Mouse (Mus musculus) adipocyte (in vitro differentiated cells): Measurements from ENCODE around the gene Krt33a.

Source experiments
- DNase-seq: peaks from one replicate; pipeline ENCODE4 v3.0.0-alpha.2; 2016; ENCODE audit warnings: low spot score

Krt33a gene

GRCm38 (mm10) chr11:100016112-100016511 is at the start of gene Krt33a:
Krt33a (minus strand) TSS chr11:100016212.
- DNase-seq = no peak

DNA sequence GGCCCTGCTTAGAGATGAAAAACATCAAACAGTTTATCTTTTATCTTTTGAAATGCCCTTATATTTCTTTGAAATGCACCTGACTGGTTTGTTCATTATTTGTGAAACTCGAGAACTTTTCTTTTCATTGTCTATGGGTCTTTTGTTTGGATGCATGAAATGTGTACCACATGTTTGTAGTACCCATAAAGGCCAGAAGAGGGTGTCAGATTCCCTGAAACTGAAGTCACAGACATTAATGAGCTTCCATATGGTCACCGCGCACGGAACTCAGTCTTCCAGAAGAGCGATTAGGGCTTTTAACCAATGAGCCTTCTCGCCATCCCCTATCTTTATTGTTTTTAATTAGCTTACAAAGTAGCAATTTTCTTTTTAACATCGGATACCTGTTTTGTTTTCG is 42.9 kb upstream of the Krt33a start:
- no peak for DNase-seq

DNA sequence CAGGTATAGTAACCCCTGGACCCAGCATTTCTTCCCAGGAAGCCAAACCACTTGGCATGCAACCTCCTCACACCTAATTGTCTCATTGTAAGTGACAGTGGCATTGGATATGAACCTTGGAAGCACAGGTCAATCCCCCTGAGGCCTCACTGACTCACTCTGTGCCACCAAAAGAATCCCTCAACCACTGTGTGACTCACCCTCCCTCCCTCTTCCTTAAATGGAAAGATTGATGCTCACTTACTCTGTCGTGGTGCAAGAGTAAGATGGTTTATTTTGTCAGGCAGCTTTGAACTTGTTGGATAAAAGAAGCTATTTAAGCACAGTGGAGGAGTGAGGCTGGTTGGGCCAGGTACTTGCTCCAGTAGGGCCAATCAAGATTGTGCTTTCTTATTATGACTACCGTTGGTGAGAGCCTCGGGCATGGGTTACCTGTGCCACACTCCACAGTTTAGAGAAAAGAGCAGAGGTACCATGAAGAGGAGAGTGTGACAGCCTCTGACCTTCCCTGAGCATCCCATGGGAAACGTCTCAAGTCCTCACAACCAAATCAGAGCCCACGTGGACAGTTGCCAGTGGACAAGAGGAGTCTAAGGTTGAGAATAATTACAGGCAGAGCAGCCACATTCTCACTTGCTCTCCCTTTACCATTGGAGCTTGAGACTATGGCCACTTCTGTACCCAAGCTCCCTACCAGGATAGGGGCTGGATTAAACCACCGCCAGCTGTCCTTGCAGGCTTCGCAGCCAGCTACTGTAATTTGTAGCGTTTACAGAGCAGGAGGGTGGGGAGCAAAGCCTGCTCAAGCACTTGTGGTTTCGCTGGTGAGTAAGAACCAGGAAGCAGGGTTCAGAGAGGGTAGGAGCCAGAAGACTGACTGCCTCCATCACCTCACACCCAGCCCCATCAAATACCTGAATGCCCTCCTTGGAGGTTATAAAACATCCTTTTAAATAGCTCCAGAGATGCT is 40.0 kb upstream of the Krt33a start:
- no peak for DNase-seq

DNA sequence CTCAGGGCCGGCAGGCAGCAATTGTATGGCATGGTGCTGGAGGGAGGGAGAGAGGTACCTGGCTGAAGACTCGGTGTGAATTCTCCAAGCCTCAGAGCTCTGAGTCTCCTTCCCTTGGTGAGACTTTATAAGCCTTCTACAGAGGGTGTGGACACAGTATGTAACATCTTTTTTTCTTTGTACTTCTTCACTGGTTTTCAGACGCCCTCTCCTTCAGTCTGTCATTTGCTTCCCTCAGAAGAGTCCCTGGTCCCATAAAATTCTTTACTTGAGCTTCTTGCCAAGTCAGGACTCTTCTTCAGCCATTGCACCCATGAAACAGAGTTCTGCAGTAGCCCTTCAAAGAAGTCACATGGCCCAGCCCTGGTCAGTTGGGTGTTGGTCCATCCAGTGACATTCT is 34.4 kb upstream of the Krt33a start, which contains the start of gene Krt31:
Gene Krt31, minus strand, starts transcription at position 101 of the 400 bp plus-strand sequence.
- DNase-seq = no peak

- no peak for DNase-seq
Observed at GRCm38 (mm10) chr11:100047193-100047592, 31.2 kb upstream of the Krt33a start.

DNA sequence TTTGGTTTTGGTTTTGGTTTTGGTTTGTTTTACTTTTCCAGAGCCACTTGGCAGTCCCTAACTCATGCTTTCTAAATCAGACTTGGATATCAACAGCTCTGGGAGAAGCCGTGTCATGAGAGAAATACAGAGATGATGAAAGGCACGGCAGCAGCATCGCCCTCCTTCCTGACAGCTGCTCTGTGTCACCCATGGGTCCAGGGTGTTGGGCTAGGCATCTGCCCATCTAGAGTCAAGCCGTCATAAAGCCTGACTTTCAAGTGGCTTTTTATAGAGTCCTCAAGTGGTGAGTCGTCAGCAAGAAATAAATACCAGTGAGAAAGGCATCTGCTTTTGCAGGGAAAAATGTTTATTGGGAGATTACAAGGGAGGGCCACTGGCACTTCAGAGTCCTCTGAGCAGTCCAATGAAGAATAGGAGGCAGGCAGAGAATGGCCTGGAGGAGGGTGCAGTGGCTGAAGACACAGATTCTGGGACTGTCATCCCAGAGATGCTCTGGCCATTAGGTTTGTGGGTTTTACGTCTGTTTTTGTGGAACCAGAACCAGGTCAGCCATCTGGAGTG is 30.4 kb upstream of the Krt33a start:
- DNase-seq = peak; percentile 10

- no peak for DNase-seq
Observed at GRCm38 (mm10) chr11:100041454-100041853, 25.4 kb upstream of the Krt33a start, which contains the start of gene Krt34. Krt34 (minus strand) TSS chr11:100041554.

DNA sequence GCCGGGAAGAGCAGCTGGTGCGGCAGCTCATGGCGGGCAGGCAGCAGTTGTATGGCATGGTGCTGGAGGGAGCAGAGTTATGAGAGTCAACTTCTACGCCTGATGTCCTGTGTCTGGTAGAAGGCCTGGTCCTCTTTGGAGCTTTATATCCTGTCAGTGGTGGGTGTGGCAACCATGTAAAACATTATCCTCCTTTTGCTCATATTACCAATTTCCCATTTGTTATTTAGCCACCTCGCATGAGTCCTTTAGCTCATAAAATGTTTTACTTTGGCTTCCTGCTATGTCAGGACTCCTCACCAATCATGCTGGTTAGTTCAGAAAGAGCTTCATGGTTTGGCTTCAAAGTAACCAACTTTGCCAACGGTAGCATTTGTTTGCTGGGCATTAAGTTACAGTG is 13.8 kb upstream of the Krt33a start, which contains the start of gene Krt33b:
Gene Krt33b, minus strand, starts transcription at position 101 of the 400 bp plus-strand sequence.
- no peak for DNase-seq

GRCm38 (mm10) chr11:100021438-100021837 is 5.4 kb upstream of the Krt33a start:
- no peak for DNase-seq

DNA sequence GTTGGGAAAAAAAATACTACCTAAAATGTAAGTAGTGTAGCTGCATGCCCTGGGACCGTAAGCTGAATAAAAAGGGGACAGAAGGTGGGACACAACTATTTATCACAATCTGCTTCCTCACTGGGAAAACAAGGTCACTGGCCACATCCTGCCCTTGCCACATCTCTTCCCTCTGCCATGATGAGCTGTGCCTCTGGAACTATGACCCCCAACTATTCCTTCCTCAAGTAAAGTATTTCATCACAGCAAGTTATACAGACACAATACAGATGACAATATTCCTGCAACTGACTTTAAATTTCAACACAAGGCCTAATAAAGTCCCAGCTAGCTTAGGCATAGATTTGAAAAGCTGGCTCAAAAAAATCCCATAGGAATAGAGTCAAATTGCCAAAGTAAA is 3.5 kb upstream of the Krt33a start:
- DNase-seq = peak; percentile 47

DNA sequence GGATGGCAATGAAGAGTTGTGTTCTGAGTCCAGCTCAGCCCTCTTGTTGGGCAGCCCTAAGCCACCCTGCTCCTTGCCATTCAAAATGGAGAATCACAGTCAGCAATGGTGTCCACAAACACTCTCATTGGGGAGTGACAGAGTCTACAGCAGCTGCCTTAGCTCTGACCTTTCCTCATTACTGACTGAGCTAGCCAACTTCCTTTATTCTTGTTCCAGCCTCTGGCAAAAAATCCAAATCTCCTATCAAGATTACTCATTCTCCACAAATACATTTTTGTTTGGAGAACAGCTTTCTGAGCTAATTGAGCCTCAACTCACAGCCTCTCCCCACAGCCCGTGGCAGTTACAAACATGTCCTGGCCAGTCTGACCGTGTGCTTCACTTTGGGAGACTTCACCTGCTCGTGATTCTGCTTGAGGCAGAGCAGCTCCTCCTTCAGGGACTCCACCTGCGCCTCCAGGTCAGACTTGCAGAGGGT is 2.3 kb downstream of the Krt33a start:
- no peak for DNase-seq

DNA sequence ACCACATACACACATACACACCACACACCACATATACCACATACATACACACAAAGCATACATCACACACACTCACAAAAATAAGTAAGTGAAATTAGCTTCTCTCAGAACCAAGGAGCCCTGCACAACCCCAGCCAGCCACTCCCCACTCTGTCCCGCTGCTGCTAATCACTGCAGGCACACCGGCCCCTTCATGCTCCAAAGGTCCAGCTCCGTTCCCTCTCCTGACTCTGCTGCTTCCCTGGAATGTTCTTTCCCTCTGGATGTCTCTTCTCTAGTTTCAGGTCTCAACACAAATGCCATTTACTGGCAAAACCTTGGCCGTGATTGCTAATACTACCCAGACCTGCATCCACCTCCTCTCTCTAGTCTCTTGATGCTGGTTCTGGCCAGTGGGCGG is 5.3 kb downstream of the Krt33a start:
- DNase-seq = no peak

DNA sequence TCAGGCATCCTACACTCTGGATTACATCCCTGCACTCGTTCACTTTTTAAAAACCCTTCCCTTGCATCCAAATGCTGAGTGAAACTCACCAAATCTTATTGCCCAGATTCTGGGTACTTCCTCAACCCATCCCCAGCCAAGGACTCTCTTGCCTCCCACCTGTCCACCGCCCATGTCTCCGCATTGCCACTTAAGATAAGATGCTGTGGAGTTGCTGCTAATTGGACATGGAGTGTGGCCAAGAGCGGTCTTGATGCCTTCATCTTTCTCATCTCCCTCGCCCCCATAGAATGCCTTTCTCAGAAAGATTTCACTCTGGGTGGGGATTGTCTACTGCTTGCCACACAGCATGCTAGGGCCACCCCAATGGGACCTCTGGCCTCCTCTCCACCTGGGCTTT is 7.7 kb downstream of the Krt33a start:
- DNase-seq = no peak

GRCm38 (mm10) chr11:100006624-100007023 is 9.4 kb downstream of the Krt33a start:
- DNase-seq = no peak

GRCm38 (mm10) chr11:100005905-100006304 is 10.1 kb downstream of the Krt33a start:
- DNase-seq = no peak

DNA sequence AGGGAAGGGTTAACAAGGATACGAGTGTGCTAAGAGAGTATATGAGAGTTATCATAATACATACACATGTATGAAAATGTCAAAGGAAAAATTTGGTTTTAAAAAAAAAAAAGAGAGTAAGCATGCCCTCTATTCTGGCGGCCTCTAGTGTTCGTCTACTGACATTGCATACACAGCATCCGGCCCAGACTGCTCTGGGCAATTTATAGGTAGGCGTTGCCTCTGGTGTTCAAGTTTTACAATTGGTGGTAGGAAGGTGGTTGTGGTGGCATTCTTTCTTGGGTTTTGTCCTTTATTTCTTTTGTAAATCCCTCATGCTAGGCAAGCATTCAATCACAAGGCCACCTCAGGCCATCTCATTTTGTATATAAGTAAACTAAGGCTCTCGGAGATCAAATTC is 11.2 kb downstream of the Krt33a start:
- DNase-seq = peak; percentile 77

GRCm38 (mm10) chr11:99999091-99999490 is 16.9 kb downstream of the Krt33a start:
- DNase-seq = no peak

DNA sequence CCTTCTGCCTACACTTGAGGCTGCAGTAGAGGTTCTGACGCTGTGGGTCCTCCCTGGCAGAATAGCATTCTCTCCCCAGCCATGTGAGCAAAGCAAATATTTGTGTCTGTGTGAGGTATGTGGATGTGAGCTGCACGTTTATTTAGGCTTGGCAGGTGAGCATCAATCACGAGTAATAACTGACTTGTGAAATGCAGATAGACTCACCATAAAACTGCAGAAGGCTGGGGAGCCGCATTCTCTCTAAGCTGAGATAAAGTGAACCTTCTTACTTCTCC is 21.7 kb downstream of the Krt33a start:
- no peak for DNase-seq

DNA sequence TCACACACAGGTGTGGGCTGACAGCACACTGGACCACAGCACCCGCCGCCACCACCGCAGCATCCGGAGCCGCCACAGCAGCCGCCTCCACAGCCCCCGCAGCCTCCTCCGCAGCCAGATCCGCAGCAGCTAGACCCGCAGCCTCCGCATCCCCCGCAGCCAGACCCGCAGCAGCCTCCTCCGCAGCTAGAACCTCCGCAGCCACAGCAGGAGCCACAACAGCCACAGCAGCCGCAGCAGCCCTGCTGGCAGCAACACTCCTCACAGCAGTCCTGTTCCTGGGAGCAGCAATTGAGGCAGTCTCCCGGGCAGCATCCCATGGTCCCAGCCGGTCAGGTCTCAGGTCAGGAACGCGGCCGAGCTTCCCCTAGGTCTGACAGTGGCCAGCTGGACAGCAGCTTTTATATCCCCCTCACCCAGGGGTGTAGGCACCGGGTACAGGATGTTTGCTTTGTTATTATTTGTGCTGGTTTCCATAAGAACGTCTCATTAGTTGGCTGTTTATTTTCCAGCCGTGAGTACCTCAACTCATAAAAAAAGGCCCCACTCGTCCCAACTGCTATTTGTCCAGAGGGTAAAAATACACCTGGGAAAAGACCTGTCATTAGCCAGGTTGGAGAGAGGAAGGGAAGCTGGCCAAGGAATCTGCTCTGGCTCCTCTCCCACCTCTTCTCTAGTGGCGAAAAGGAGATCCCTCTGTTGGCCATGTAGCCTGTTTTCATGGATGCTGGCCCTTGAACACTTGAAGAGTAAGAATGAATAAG is 22.2 kb downstream of the Krt33a start, which contains the start of gene Krtap17-1:
Gene Krtap17-1, minus strand, starts transcription at position 375 of the 764 bp plus-strand sequence.
- DNase-seq = no peak

DNA sequence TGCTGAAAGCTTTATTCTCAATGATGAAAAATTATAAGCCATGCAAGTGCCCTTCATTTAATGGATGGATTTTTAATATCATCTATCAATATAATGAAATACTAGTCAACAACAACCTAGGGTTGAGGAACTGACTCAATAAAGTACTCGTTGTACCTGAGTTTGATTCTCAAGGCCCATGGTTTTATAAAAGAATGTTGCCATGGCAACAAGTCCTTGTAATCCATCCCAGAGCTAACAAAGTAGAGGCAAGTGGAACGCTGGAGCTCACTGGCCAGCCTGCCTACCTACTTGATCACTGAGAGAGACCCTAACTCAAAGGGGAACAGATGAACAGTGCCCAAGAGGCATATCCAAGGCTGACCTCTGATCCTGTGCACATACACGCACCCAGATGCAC is 25.4 kb downstream of the Krt33a start:
- DNase-seq = no peak

- DNase-seq = no peak
Observed at GRCm38 (mm10) chr11:99989881-99990405, 26.1 kb downstream of the Krt33a start.

DNA sequence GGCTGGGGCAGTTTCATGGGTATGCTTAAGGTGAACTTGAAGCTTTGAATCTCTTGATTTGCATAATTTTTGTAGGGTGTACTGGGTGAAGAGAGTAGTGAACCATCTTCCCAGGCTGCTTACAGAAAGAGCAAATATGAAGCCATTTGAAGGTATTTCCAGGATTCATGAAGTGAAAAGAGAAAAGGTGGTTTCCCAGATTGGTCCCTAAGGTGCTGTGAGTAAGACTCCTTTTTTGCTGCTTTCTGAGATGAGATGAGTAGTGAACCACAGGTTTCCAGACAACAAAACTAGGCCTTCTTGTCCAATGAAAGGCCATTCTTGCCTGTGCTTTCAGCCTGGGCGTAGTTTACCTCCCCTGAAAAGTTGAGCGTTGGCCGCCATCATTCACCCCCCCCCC is 27.5 kb downstream of the Krt33a start:
- DNase-seq = no peak
